Mouse (Mus musculus): ENCODE results near the gene Olfr764-ps1. TPM values are rescaled to one million over a fixed set of nuclear protein-coding genes. Genes with fewer than 3 reads are reported as not detected.
A peak's percentile ranks its signal among the peaks of the same experiment; 100 is the strongest.
"Not testable (repeated sequence)": the region's sequence is repeated elsewhere in the genome, so short reads cannot be mapped to it uniquely, and the experiment has no call there.

Gene Olfr764-ps1
- total RNA-seq (2021) (not detected), polyA plus RNA-seq (2012; rRNA removed) (not detected in 2 replicates)
- long read RNA-seq, result 0 reads

- no peak for TF ChIP-seq EP300 (IDR thresholded peaks at IDR 0.05; ENCODE audit: insufficient read depth, low read depth, low read length)
- 66% methylated on average over 3 of the region's 3 CpGs for WGBS
- Histone ChIP-seq H3K79me2 (replicated peaks; ENCODE audit: control insufficient read depth, insufficient read depth, low read length) (no peaks in the 10 kb centered on the region), H3K27me3 (ENCODE audit: control insufficient read depth, insufficient read depth, low read length) (no peaks in the 10 kb centered on the region), H3K27ac (no peak within 1 kb of the TSS), H3K4me1 (ENCODE audit: control insufficient read depth, insufficient read depth, low read length) (no peaks in the 10 kb centered on the region), H3K4me3 (no peak within 1 kb of the TSS), H3K36me3 (ENCODE audit: control insufficient read depth, insufficient read depth, low read length) (no peaks in the 10 kb centered on the region), H3K9ac (ENCODE audit: low read depth, low read length) (no peak within 1 kb of the TSS)
- intact Hi-C loops (cut with DNase I), result no loop called here
- no peak for DNase-seq
Measured at GRCm38 (mm10) chr10:129039796-129040195, at the start of gene Olfr764-ps1. TSS of gene Olfr764-ps1 (minus strand) at chr10:129039896.

DNA sequence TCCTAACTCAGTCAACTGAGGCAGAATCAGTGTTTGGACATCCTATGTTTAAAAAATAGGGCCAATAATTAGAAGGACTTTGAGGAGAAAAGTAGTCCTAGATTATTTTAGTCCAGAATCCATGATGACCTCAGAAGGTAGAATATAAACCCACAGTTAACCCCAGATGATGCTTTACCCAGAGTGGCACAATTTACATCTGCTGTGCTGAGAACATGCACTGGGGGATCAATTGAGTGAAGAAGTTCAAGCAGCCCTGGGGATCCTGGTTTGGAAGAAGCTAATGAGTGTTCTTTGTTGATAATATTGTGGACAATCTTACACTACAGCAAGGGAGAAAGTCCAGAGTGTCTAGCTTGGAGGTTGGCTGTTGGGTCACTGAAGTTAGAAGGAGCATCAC is 43.1 kb upstream of the Olfr764-ps1 start, which contains the start of gene Olfr767:
Gene Olfr767 (minus strand): TSS at position 101 of the 400 bp plus-strand sequence.
- H3K79me2 ChIP-seq (replicated peaks; ENCODE audit: control insufficient read depth, insufficient read depth, low read length); H3K4me1 ChIP-seq (ENCODE audit: control insufficient read depth, insufficient read depth, low read length); H3K27ac ChIP-seq; H3K9ac ChIP-seq (ENCODE audit: low read depth, low read length); H3K4me3 ChIP-seq; H3K27me3 ChIP-seq (ENCODE audit: control insufficient read depth, insufficient read depth, low read length); DNase-seq; H3K36me3 ChIP-seq (ENCODE audit: control insufficient read depth, insufficient read depth, low read length); intact Hi-C loops (cut with DNase I): not testable (repeated sequence)

DNA sequence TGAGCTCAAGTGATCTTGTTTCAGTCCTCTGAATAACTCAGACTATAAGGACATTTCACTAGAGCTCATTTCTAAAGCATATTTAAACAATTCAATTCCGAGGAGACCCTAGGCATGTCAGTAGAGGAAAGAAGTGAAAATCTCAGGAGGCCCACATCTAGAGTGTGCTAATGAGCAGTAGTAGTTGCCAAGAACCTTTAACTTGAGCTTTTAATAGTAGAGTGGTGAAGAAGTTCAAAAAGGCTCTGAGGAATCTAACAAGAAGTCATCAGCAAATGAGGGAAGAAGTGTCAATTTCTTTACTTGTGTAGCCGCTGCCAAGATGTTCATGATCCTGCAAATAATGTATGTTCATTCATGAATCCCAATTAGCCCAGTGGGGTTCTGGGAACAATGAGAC is 29.2 kb upstream of the Olfr764-ps1 start, which contains the start of gene Olfr766-ps1:
Gene Olfr766-ps1 (minus strand): TSS at position 101 of the 400 bp plus-strand sequence.
- H3K9ac ChIP-seq (ENCODE audit: low read depth, low read length), result no peak within 1 kb of the TSS
- WGBS, result 78% methylated on average over 2 of the region's 2 CpGs
- H3K36me3 ChIP-seq (ENCODE audit: control insufficient read depth, insufficient read depth, low read length), result no peaks in the 10 kb centered on the region
- DNase-seq, result no peak
- TF ChIP-seq POLR2A (IDR thresholded peaks at IDR 0.05; ENCODE audit: insufficient read depth, low read depth, low read length) (no peak), EP300 (IDR thresholded peaks at IDR 0.05; ENCODE audit: insufficient read depth, low read depth, low read length) (no peak), CTCF (IDR thresholded peaks at IDR 0.05) (no peak)
- no peak within 1 kb of the TSS for H3K4me3 ChIP-seq
- H3K79me2 ChIP-seq (replicated peaks; ENCODE audit: control insufficient read depth, insufficient read depth, low read length), result no peaks in the 10 kb centered on the region
- no peaks in the 10 kb centered on the region for H3K4me1 ChIP-seq (ENCODE audit: control insufficient read depth, insufficient read depth, low read length)
- intact Hi-C loops (cut with DNase I), result no loop called here
- H3K27me3 ChIP-seq (ENCODE audit: control insufficient read depth, insufficient read depth, low read length), result no peaks in the 10 kb centered on the region
- H3K27ac ChIP-seq, result no peak within 1 kb of the TSS

DNA sequence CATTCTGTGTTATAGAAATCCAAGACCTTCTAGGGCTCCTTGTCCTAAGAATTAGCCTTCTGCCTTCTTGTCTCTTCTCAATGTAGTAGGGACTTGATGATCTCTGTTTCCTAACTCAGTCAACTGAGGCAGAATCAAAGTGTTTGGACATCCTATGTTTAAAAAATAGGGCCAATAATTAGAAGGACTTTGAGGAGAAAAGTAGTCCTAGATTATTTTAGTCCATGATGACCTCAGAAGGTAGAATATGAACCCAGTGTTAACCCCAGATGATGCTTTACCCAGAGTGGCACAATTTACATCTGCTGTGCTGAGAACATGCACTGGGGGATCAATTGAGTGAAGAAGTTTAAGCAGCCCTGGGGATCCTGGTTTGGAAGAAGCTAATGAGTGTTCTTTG is 10.2 kb upstream of the Olfr764-ps1 start, which contains the start of gene Olfr765:
Gene Olfr765 (minus strand): TSS at position 101 of the 400 bp plus-strand sequence.
- H3K27me3 ChIP-seq (ENCODE audit: control insufficient read depth, insufficient read depth, low read length); H3K79me2 ChIP-seq (replicated peaks; ENCODE audit: control insufficient read depth, insufficient read depth, low read length); H3K9ac ChIP-seq (ENCODE audit: low read depth, low read length); H3K27ac ChIP-seq; intact Hi-C loops (cut with DNase I); H3K4me1 ChIP-seq (ENCODE audit: control insufficient read depth, insufficient read depth, low read length); H3K36me3 ChIP-seq (ENCODE audit: control insufficient read depth, insufficient read depth, low read length); DNase-seq; H3K4me3 ChIP-seq: not testable (repeated sequence)

GRCm38 (mm10) chr10:129028343-129028742 is 11.4 kb downstream of the Olfr764-ps1 start:
- no peak overlapping the region for H3K4me3 ChIP-seq
- intact Hi-C loops (cut with DNase I), result no loop called here
- DNase-seq, result no peak
- no peaks in the 10 kb centered on the region for H3K79me2 ChIP-seq (replicated peaks; ENCODE audit: control insufficient read depth, insufficient read depth, low read length)
- H3K4me1 ChIP-seq (ENCODE audit: control insufficient read depth, insufficient read depth, low read length), result no peaks in the 10 kb centered on the region
- no peak overlapping the region for H3K27ac ChIP-seq
- WGBS, result 63% methylated on average over 2 of the region's 2 CpGs
- TF ChIP-seq POLR2A (IDR thresholded peaks at IDR 0.05; ENCODE audit: insufficient read depth, low read depth, low read length) (no peak), EP300 (IDR thresholded peaks at IDR 0.05; ENCODE audit: insufficient read depth, low read depth, low read length) (no peak)
- no peak overlapping the region for H3K9ac ChIP-seq (ENCODE audit: low read depth, low read length)
- H3K27me3 ChIP-seq (ENCODE audit: control insufficient read depth, insufficient read depth, low read length), result no peaks in the 10 kb centered on the region
- H3K36me3 ChIP-seq (ENCODE audit: control insufficient read depth, insufficient read depth, low read length), result no peaks in the 10 kb centered on the region

DNA sequence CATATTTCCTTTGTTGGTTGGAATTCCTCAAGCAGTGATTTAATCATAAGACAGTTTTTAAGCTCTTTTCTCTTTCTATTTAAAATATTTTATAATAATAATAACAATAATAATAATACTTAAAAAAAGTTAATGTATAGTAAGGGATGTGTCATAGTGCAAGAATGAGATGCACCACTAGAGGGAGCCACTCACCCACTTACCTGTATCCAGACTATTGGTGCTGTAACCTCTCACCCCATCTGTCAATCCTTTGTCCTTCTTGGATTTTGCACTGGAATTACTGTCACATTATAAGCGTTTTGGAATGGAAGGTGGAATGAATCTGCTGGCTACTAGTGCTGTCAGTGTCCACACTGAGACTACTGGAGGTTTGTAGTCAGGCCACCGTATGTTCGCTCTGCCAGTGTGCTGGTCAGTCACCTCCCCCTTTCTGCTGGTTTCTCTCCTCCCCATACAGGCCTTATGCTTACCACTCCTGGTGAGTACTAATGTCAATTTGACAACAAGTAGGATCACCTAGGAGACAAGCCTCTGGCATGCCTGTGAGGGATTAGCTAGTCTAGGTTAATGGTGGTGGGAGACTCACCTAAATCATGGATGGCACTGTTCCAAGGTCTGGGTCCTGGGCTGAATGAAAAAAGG is 13.6 kb downstream of the Olfr764-ps1 start:
- no peak for DNase-seq
- H3K4me3 ChIP-seq, result no peak overlapping the region
- intact Hi-C loops (cut with DNase I), result no loop called here
- H3K36me3 ChIP-seq (ENCODE audit: control insufficient read depth, insufficient read depth, low read length), result no peaks in the 10 kb centered on the region
- no peaks in the 10 kb centered on the region for H3K4me1 ChIP-seq (ENCODE audit: control insufficient read depth, insufficient read depth, low read length)
- H3K79me2 ChIP-seq (replicated peaks; ENCODE audit: control insufficient read depth, insufficient read depth, low read length), result no peaks in the 10 kb centered on the region
- no peaks in the 10 kb centered on the region for H3K27me3 ChIP-seq (ENCODE audit: control insufficient read depth, insufficient read depth, low read length)
- TF ChIP-seq CTCF (IDR thresholded peaks at IDR 0.05), result peak; percentile 70
- no peak for TF ChIP-seq POLR2A (IDR thresholded peaks at IDR 0.05; ENCODE audit: insufficient read depth, low read depth, low read length)
- no peak overlapping the region for H3K9ac ChIP-seq (ENCODE audit: low read depth, low read length)
- 64% methylated on average over 3 of the region's 3 CpGs for WGBS
- H3K27ac ChIP-seq, result no peak overlapping the region

Data from heart, adult 2 months (tissue).